Mouse (Mus musculus) retina, postnatal 7 days (tissue): ENCODE measurements at regions not wholly inside any gene's neighbourhood (a gene's known extent, or its start where the extent isn't known, plus 50 kb on each side); places are given as distances from the start of the nearest gene placed in this dataset.

ENCODE experiments used
- DNase-seq: peaks from one replicate; pipeline ENCODE4 v3.0.0-alpha.2; 2012; ENCODE audit warnings: low read depth, low spot score

DNA sequence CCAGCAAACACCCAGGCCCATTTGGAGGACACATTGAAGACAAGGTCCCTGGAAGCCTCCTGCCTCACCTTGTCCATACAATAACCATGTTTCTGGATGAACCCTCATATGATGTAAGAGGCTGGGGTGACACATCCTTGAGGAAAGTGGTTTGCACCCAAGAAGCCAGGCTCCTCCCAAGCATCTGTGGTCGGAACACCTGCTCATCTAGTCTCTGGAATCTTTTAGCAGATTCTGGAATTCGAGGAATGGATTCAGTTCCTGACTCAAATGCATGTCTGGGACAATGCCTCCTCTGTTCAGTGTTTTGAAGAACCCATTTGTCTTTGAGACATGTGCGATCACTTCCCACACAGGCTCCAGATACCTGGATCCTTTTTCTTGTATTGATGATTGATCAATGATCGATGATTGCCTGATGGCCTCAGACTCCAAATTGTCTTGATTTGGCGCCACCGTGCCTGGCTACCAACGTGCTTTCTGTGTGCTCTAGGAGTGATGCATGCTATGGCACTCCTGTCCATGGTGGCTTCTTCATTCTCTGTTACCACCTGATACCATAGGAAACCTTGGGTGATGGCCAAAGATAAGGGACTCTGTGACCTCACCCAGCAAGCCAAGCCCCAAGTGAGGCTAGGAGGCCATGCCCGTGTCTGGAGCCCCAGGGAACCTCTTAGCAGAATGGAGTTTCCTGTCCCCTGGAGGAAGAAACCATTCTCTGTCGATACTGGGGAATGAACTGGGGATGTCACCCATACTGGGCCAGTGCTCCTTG is 126.7 kb downstream of the Mn1 start:
- DNase-seq = no peak

DNA sequence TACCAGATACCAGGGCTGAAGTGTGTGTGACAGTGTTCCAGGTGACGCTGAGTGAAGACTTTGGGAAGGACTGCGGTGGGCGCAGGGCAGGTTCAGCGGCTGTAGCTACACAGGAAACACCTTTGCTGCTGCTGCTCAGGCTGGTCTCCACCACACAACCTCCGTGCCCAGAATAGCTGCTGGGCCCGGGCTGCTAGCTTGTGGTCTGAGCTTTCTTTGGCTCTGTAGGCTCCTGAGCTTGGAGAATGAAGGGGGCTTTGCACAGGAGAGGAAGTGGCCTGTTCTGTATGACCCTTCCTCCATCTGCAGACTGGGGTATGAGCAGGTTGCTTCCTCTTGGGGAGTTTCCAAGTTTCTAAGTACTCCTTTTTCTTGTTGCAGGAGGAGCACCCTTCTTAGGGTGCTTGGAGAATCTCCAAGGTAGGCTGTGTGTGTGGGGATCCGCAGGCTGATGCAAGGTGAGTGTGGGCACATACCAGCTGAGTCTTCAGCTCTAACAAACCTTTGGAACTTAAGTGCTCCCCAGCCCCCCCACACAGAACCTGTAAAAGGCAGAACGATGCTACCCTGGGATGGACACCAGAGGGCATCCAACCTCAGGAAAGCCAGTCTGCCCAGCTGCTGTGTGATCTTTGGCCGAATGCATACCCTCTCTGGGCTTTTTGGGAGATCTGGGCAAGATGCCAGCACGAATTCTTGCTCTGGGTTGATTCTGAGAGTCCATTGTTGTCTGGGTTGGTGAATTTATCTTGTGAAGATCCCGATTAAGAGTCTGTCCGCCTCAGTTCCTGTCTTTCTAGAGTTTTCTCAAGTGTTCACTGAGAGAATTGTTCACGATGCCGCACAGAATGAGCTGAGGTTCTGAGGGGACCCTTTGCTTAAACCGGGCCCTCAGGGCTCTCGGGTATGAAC is 136.6 kb downstream of the Mn1 start:
- no peak for DNase-seq

DNA sequence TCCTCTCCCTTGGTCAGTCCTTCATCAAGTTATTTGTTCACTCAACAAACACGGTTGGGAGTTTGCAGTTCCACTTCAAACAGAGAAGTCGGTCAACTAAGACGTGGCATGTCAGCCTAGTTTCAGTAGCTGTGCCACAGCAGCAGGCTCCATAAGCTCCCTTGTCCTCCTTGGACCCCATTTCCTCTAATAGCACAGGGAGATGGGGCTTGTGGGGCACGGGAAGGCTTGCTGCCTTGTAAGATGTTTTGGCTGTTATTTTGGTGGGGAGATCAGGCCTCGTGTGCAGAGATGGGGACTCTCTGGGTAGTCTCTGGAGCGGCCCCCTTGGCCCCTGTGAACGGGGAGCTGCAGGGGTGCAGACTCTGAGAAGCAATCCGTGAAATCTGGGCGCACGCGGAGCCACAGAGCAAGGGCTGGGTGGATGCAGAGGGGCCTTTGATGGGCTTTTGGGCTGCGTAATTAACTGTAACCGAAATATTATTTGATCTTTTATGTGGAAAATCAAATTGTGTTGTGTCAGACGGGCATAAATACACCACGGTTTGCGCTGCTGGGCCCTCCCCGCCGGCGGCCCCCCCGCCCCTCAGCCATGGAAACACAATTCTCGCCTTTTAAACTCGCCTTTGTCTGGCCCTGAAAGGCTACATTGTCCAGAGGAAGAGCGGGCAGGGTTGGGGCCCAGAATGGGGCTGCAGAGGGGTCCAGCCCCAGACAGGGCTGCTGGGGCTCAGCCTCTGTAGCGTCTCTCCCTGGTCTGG is 137.6 kb downstream of the Mn1 start:
- no peak for DNase-seq

GRCm38 (mm10) chr5:111555312-111555957 is 138.3 kb downstream of the Mn1 start:
- DNase-seq = no peak

DNA sequence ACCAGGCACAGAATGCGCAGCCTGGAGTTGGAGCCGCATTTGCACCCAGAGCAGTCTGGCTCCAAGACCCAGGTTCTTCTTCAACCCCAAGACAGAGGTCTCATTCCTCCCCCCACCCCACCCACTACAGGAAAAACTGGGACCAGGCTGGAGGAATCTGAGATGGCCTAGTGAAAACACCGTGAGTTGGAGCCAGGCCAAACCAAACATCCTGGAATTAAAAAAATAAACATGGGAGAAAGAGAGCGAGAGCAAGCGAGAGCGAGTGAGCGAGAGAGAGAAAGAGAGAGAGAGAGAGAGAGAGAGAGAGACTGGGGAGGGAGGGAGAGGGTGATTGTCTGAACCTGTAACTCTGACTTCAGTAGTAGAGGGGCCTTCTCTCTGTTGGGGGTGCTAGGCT is 138.8 kb downstream of the Mn1 start:
- no peak for DNase-seq

DNA sequence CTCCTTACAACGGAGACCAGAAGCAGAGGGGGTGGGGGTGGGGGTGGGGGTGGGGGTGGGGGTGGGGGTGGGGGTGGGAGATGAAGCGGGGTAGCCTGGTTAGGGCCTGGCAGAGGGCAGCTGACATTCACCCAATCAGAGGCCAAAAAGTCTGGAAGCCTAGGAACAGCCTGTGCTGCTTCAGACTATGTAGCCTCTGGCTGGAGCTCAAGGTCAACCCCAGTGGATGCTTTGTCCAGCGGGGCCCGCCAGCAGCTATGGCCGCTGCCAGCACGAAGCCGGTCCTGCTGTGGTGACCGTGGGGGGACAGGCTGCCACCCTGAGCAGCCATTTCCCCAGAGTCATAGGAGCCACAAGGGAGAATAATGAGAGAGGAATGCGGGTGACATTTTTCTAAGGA is 143.3 kb downstream of the Mn1 start:
- DNase-seq = no peak

GRCm38 (mm10) chr5:111561301-111561700 is 144.1 kb downstream of the Mn1 start:
- DNase-seq = no peak

DNA sequence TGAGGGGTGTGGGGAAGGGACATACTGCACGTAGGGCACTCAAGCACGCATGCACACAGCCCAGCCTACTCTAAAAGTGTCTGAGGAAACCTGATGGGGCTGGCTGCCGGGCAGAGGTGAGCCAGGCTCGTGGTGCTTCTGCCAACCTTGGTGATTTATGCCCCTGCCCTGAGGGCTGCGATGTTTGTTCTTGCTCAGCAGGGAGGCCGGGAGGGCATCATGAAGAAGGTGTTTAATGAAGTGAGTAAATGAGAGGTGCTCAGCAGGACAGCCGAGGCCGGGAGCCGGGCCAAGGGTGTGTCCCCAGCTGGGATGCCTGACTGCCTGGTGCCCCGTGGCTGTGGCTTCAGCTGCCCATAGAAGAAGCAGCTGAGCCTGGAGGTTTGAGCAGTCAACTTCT is 153.7 kb downstream of the Mn1 start:
- no peak for DNase-seq

GRCm38 (mm10) chr5:111573265-111573873 is 156.2 kb downstream of the Mn1 start:
- DNase-seq = no peak

GRCm38 (mm10) chr5:111574219-111574840 is 157.2 kb downstream of the Mn1 start:
- DNase-seq = no peak

DNA sequence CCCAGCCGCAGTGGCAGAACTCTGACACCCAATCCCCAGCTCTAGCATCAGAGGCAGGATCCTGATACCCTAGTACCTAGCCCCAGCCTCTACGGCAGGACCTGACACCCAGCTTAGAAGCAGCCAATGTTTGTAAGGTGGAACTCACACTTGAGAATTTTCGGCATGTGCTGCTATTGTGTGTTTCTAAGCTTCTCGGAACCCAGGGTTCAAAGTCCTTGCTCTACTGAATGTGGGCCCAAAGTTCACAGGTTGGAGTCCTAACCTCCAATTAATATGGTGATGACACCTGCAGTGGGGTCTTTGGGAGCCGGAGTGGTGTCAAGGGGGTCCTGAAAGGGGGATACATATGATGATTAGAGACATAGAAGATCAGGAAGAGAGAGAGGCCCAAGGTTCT is 158.2 kb downstream of the Mn1 start:
- no peak for DNase-seq

GRCm38 (mm10) chr5:111577441-111577840 is 156.3 kb upstream of the Gm26897 start:
- no peak for DNase-seq

DNA sequence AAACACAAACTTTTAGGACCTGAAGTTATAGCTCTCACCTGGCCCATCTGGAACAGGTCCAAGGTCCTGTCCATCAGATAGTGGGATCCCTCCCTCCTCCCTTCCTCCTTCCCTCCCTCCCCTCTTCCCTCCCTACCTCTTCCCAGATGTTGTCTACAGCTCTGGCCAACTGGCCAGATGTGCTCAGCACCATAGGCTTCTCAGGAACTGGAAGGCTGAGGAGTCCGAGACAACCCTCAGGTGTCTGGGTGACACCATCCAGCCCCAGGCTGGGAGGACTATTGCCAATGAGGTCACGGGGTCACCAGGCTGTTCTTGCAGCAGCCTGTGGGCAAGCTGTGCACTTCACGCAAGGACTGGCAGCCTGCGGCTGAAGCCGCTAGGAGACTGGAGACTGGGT is 155.6 kb upstream of the Gm26897 start:
- no peak for DNase-seq

GRCm38 (mm10) chr5:111578977-111579727 is 154.6 kb upstream of the Gm26897 start:
- no peak for DNase-seq

DNA sequence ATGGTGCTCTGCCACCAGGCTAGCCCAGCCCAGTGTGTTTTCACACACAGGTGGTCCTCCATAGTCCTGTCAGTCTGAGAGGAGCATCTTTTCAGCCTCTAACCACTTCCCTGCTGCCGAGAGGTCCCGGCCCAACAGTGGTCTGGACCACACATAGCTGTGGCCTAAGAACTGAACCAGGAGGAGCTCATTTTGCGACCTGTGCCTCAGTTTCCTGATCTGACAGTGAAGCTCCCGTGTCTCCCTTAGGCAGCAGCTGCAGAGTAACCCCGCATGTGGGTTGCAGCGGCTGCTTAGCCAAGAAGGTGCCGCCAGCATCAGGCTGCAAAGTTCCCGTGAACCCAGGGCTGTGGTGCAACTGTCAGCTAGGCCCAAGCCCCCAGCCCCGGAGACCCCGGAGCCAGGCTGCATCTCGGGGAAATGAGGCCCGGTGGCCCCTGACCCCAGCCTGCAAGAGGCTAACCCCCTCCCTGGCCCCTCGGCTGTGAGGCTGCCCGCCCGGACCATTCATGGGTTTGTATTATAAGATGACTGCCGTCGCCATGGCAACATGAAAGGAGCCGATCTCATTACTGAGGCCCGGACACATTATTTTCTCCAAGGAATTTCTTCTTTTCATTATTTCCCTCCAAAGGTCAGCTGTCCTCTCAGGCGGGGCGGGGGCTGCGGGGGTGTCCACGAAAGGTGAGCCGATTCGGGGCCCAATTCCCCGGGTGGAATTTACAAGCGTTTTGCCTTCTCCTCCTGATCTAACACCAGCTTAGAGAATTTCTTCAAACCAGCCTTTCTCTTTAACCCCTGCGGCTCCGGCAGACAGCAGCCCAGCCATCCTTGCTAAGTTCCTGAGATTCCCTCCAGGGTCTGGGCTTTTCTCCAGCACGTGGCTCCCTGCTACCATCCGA is 152.6 kb upstream of the Gm26897 start:
- DNase-seq = peak; percentile 20

- DNase-seq = no peak
Observed at GRCm38 (mm10) chr5:111582004-111582403, 151.7 kb upstream of the Gm26897 start.

DNA sequence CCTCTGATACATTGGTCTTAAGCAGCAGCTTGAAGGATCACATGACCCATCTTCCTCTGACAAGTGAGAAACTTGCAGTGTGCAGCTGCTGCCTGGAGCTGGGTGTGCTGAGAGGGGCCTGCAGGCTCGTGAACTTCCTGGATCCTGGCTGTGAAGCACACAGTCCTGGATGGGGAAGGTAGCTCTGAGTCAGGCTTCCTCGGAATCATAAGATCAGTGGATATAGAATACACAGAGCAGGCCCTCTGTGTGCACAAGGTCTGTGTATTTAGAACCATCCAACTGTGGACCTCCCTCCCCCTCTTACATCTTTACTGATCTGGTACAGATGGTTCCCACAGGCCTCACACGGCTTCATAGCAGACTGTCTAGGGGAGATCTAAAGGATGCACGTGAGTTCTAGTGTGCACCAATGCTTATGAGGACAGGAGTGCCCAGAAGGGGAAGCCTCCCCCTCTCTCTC is 143.1 kb upstream of the Gm26897 start:
- no peak for DNase-seq

DNA sequence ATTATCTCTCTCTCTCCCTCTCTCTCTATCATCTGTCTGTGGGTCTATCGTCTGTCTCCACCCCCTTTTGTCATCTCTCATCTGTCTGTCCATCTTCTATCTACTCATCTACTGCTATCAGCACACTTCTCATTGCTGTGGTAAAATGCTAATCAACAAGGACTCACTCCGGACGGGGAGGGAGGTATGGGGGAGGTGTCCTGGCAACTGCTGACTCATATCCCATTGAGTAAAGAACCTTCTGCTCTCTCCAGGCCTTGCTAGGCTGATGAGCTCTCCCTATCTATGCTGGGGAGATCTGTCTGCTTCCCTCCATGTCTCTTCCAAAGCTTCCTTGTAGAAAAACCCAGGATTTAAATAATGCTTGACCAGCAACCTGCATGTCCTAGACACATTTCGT is 140.9 kb upstream of the Gm26897 start:
- no peak for DNase-seq

DNA sequence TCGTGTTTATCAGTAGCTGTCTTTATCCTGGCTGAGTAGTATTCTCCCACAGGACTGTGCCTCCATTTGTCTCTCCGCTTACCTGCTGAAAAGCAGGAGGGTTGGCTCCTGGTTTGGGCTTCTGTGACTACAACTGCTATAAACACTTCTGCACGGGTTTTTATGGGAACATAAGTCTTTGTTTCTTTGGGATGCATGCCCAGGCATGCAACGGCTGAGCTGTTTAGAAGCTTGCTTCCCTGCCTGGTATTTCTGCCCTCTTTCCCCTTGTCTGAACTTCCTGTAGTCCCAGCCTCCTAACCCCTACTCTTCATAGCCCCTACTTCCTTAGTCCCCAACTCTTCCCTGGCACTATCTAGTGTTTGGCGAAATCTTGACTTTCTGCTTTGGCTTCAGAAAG is 139.6 kb upstream of the Gm26897 start:
- no peak for DNase-seq
